Mouse (Mus musculus) fibroblast of lung, adult 2 months (primary cell): ENCODE results near the gene Unkl.

ENCODE experiments used
- DNase-seq: peaks from one replicate; pipeline ENCODE4 v3.0.0-alpha.2; 2011; ENCODE audit warnings: low read depth

Gene Unkl

GRCm38 (mm10) chr17:25255110-25255509 lies 66.9 kb downstream of the Unkl start:
- DNase-seq: no peak

- DNase-seq: no peak
Measured at GRCm38 (mm10) chr17:25256140-25256754, 68.0 kb downstream of the Unkl start, which contains the start of gene Baiap3. TSS of gene Baiap3 (minus strand) at chr17:25256364.

- DNase-seq: no peak
Measured at GRCm38 (mm10) chr17:25257804-25258261, 69.6 kb downstream of the Unkl start.

- no peak for DNase-seq
Measured at GRCm38 (mm10) chr17:25264453-25264852, 76.3 kb downstream of the Unkl start.

- no peak for DNase-seq
Measured at GRCm38 (mm10) chr17:25270795-25271335, 82.7 kb downstream of the Unkl start.

- no peak for DNase-seq
Measured at GRCm38 (mm10) chr17:25272326-25272725, 84.1 kb downstream of the Unkl start.

- peak; percentile 72 for DNase-seq
Measured at GRCm38 (mm10) chr17:25272951-25273705, 84.9 kb downstream of the Unkl start.

GRCm38 (mm10) chr17:25273706-25274501 lies 85.7 kb downstream of the Unkl start:
- peak; percentile 93 for DNase-seq

- DNase-seq: no peak
Measured at GRCm38 (mm10) chr17:25274571-25275346, 86.6 kb downstream of the Unkl start, which contains the start of gene Ube2i. TSS of gene Ube2i (minus strand) at chr17:25274622.

GRCm38 (mm10) chr17:25275833-25276232 lies 87.6 kb downstream of the Unkl start:
- no peak for DNase-seq

- DNase-seq: no peak
Measured at GRCm38 (mm10) chr17:25282133-25282532, 93.9 kb downstream of the Unkl start.
